Mouse (Mus musculus): Measurements from ENCODE around the gene Gm7102.

DNA sequence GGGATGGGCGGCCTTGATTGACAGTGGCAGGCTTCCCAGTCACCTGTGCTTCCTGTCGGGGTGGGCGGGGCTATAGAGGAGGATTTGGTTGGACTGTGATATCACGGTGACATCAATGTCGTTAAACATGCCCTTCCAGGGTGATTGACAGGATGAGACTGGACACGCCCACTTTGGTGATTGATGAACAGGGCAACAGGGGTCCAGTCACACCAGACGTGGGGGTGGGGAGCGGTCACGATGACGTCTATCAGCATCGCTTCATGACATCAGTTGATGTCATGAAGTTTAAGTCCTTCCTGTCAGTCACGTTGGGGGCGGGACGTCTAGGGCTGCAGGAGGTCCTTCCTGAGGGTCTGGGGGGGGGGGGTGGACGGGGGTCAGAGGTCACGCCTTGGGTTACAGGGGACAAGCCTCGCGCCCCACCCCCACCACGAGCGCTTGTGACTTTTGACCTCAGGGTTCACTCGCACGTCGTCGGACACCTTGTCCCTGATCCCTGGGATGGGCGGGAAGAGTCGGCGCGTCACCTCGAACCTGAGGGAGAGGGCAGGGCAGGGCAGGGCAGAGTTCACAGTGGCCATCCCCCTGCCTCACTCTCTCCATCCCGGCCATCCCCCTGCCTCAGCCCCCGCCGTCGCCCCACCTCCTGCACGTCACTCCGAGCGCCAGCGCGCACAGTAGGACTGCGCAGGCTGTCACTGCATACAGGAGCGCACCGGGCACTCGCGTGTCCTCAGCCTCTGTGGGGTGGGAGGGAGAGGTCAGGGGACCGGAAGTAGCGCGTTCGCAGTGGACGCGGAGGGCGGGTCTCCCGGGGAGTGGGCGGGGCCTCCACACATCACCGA, 48.8 kb upstream of the Gm7102 start:
- TF ChIP-seq CTCF (IDR thresholded peaks at IDR 0.05; ENCODE audit: low read depth) (no peak), EP300 (optimal IDR thresholded peaks at IDR 0.05) (no peak)
